Mouse (Mus musculus): ENCODE measurements around the gene Gm8050.
"Not testable (repeated sequence)": the region's sequence is repeated elsewhere in the genome, so short reads cannot be mapped to it uniquely, and the experiment has no call there.

Gm8050 gene

GRCm38 (mm10) chr14:6720151-6720550 is at the start of gene Gm8050:
TSS of gene Gm8050 (minus strand) at chr14:6720251.
- not testable (repeated sequence) for DNase-seq

GRCm38 (mm10) chr14:6757231-6757536 is 37.1 kb upstream of the Gm8050 start:
- peak in 1 of 2 experiments; percentile 18 for DNase-seq

GRCm38 (mm10) chr14:6756384-6757230 is 36.6 kb upstream of the Gm8050 start:
- peak; percentile 12 to 23 for DNase-seq

- DNase-seq = not testable (repeated sequence)
These were observed 22.2 kb upstream of the Gm8050 start, which contains the start of gene Gm3636 for GRCm38 (mm10) chr14:6742232-6742631. TSS of gene Gm3636 (minus strand) at chr14:6742332.

GRCm38 (mm10) chr14:6684070-6684469 is 36.0 kb downstream of the Gm8050 start, which contains the start of gene Gm10251:
TSS of gene Gm10251 (minus strand) at chr14:6684170.
- DNase-seq = not testable (repeated sequence)

All from cerebellum, postnatal 25 days (tissue).